Mouse (Mus musculus): ENCODE data around the gene Hspbp1. TPM values are rescaled to one million over a fixed set of nuclear protein-coding genes. Genes with fewer than 3 reads are reported as not detected.

The Hspbp1 gene
- polyA plus RNA-seq, 1 experiment from 2014 or later = 45.6 TPM

DNA sequence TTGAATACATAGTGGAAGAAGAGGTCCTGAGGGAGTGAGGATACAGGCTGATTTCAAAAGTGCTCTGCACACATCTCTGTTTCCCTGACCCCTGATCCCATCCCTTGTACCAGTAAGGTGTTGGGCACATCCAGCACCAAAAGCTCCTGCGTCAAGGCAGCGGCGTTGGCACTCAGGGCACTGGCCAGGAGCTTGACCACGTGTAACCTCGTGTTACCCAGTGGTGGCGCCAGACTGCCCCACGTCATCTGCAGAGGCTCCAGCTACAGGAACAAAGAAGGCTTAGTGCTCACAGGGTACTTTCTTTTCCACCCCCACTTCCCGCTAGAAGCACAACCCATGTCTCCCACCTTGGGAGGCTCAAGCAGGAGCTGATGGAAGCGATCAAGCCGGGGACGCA, 43.7 kb downstream of the Hspbp1 start:
- no peak overlapping the region for H3K9ac ChIP-seq (ENCODE audit: low read depth, low read length)
- TF ChIP-seq CTCF (IDR thresholded peaks at IDR 0.05; ENCODE audit: low read depth) = peak; percentile 40
- no peak overlapping the region for H3K27ac ChIP-seq (ENCODE audit: low read depth, low read length)
- no peaks in the 10 kb centered on the region for H3K9me3 ChIP-seq (ENCODE audit: control insufficient read depth)
- no peak overlapping the region for H3K4me3 ChIP-seq (ENCODE audit: low read depth, low read length)
- peaks cover 80% of the 10 kb centered on the region for H3K36me3 ChIP-seq (ENCODE audit: control insufficient read depth, insufficient read depth)
- 89% methylated on average over 11 of the region's 11 CpGs for WGBS
- ATAC-seq = no peak
- no peaks in the 10 kb centered on the region for H3K4me1 ChIP-seq (replicated peaks; ENCODE audit: control insufficient read depth, insufficient read depth, low read length)
- H3K4me2 ChIP-seq (replicated peaks; ENCODE audit: low read depth) = no peak overlapping the region
- H3K27me3 ChIP-seq (replicated peaks; ENCODE audit: control insufficient read depth, insufficient read depth, low read length) = no peaks in the 10 kb centered on the region

- H3K27me3 ChIP-seq (replicated peaks; ENCODE audit: control insufficient read depth, insufficient read depth, low read length) = no peaks in the 10 kb centered on the region
- 81% methylated on average over 4 of the region's 4 CpGs for WGBS
- H3K36me3 ChIP-seq (ENCODE audit: control insufficient read depth, insufficient read depth) = peaks cover 80% of the 10 kb centered on the region
- no peaks in the 10 kb centered on the region for H3K4me1 ChIP-seq (replicated peaks; ENCODE audit: control insufficient read depth, insufficient read depth, low read length)
- TF ChIP-seq CTCF (IDR thresholded peaks at IDR 0.05; ENCODE audit: low read depth) = no peak
- H3K4me3 ChIP-seq (ENCODE audit: low read depth, low read length) = no peak overlapping the region
- no peak for ATAC-seq
- H3K4me2 ChIP-seq (replicated peaks; ENCODE audit: low read depth) = no peak overlapping the region
- H3K9ac ChIP-seq (ENCODE audit: low read depth, low read length) = no peak overlapping the region
- no peak overlapping the region; the same call in 1 of the 2 replicates for H3K27ac ChIP-seq (ENCODE audit: low read depth, low read length)
- no peaks in the 10 kb centered on the region for H3K9me3 ChIP-seq (ENCODE audit: control insufficient read depth)
Measured at GRCm38 (mm10) chr7:4636179-4636578, 48.7 kb downstream of the Hspbp1 start.

DNA sequence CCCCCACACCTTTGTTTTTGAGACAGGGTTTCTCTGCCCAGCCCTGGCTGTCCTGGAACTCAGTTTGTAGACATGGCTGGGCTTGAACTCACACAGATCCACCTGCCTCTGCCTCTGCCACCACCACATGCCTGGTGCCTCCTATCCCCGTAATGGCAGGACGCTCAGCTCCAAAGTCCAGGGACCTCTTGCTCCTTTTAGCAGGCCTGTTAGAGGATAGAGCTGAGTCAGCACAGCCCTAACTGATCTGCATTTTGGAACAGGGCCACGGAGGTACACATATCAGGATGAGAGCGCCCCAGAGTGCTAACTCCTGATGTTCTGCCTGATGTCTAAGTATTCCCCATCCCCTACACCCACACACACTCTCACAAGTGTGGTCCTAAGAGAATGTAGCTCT, 53.8 kb downstream of the Hspbp1 start, which contains the start of gene Tmem86b:
Tmem86b (minus strand) TSS at position 392 of the 400 bp plus-strand sequence.
- H3K9ac ChIP-seq (ENCODE audit: low read depth, low read length) = no peak within 1 kb of the TSS
- no peaks in the 10 kb centered on the region; the same call in 1 of the 2 replicates for H3K4me1 ChIP-seq (replicated peaks; ENCODE audit: control insufficient read depth, insufficient read depth, low read length)
- H3K4me2 ChIP-seq (replicated peaks; ENCODE audit: low read depth) = peak within 1 kb of the TSS; percentile 59; the same call in 1 of the 2 replicates
- H3K27me3 ChIP-seq (replicated peaks; ENCODE audit: control insufficient read depth, insufficient read depth, low read length) = no peaks in the 10 kb centered on the region
- H3K9me3 ChIP-seq (ENCODE audit: control insufficient read depth) = no peaks in the 10 kb centered on the region
- no peak for TF ChIP-seq CTCF (IDR thresholded peaks at IDR 0.05; ENCODE audit: low read depth)
- 52% methylated on average over 4 of the region's 4 CpGs for WGBS
- no peak within 1 kb of the TSS; the same call in 1 of the 2 replicates for H3K27ac ChIP-seq (ENCODE audit: low read depth, low read length)
- peak; percentile 35; the same call in 1 of the 2 replicates for ATAC-seq
- H3K4me3 ChIP-seq (ENCODE audit: low read depth, low read length) = peak within 1 kb of the TSS; percentile 21; the same call in 1 of the 2 replicates
- H3K36me3 ChIP-seq (ENCODE audit: control insufficient read depth, insufficient read depth) = peaks cover 57% of the 10 kb centered on the region

- Histone ChIP-seq H3K27me3 (replicated peaks; ENCODE audit: control insufficient read depth, insufficient read depth, low read length) (no peaks in the 10 kb centered on the region), H3K4me1 (replicated peaks; ENCODE audit: control insufficient read depth, insufficient read depth, low read length) (no peaks in the 10 kb centered on the region; the same call in 1 of the 2 replicates), H3K36me3 (ENCODE audit: control insufficient read depth, insufficient read depth) (peaks cover 53% of the 10 kb centered on the region), H3K27ac (ENCODE audit: low read depth, low read length) (peak overlapping the region; percentile 52; the same call in 1 of the 2 replicates), H3K4me3 (ENCODE audit: low read depth, low read length) (peak overlapping the region; percentile 21), H3K9me3 (ENCODE audit: control insufficient read depth) (no peaks in the 10 kb centered on the region), H3K4me2 (replicated peaks; ENCODE audit: low read depth) (peak overlapping the region; percentile 59), H3K9ac (ENCODE audit: low read depth, low read length) (no peak overlapping the region)
- no peak for TF ChIP-seq CTCF (IDR thresholded peaks at IDR 0.05; ENCODE audit: low read depth)
- 58% methylated on average over 1 of the region's 1 CpGs for WGBS
- peak; percentile 82 for ATAC-seq
Measured at GRCm38 (mm10) chr7:4630198-4630597, 54.7 kb downstream of the Hspbp1 start.

- Histone ChIP-seq H3K36me3 (ENCODE audit: control insufficient read depth, insufficient read depth) (peaks cover 48% of the 10 kb centered on the region), H3K9ac (ENCODE audit: low read depth, low read length) (no peak overlapping the region), H3K27me3 (replicated peaks; ENCODE audit: control insufficient read depth, insufficient read depth, low read length) (no peaks in the 10 kb centered on the region), H3K4me3 (ENCODE audit: low read depth, low read length) (peak overlapping the region; percentile 21), H3K9me3 (ENCODE audit: control insufficient read depth) (no peaks in the 10 kb centered on the region), H3K4me2 (replicated peaks; ENCODE audit: low read depth) (peak overlapping the region; percentile 59), H3K27ac (ENCODE audit: low read depth, low read length) (peak overlapping the region; percentile 52), H3K4me1 (replicated peaks; ENCODE audit: control insufficient read depth, insufficient read depth, low read length) (no peaks in the 10 kb centered on the region; the same call in 1 of the 2 replicates)
- no peak for TF ChIP-seq CTCF (IDR thresholded peaks at IDR 0.05; ENCODE audit: low read depth)
- 52% methylated on average over 5 of the region's 5 CpGs for WGBS
- peak; percentile 39 for ATAC-seq
Measured at GRCm38 (mm10) chr7:4629586-4629985, 55.3 kb downstream of the Hspbp1 start.

- Histone ChIP-seq H3K4me3 (ENCODE audit: low read depth, low read length) (no peak overlapping the region), H3K27ac (ENCODE audit: low read depth, low read length) (no peak overlapping the region), H3K27me3 (replicated peaks; ENCODE audit: control insufficient read depth, insufficient read depth, low read length) (no peaks in the 10 kb centered on the region), H3K9ac (ENCODE audit: low read depth, low read length) (no peak overlapping the region), H3K9me3 (ENCODE audit: control insufficient read depth) (no peaks in the 10 kb centered on the region), H3K36me3 (ENCODE audit: control insufficient read depth, insufficient read depth) (peaks cover 15% of the 10 kb centered on the region; the same call in 1 of the 2 replicates), H3K4me1 (replicated peaks; ENCODE audit: control insufficient read depth, insufficient read depth, low read length) (no peaks in the 10 kb centered on the region; the same call in 1 of the 2 replicates), H3K4me2 (replicated peaks; ENCODE audit: low read depth) (no peak overlapping the region)
- WGBS = 94% methylated on average over 2 of the region's 2 CpGs
- no peak for TF ChIP-seq CTCF (IDR thresholded peaks at IDR 0.05; ENCODE audit: low read depth)
- ATAC-seq = no peak
Measured at GRCm38 (mm10) chr7:4625928-4626327, 58.9 kb downstream of the Hspbp1 start.
